Mouse (Mus musculus) neural tube, embryonic 15.5 days (tissue): ENCODE data around the gene Map4k2. TPM values are rescaled to one million over a fixed set of nuclear protein-coding genes. Genes with fewer than 3 reads are reported as not detected.

Experiments
- ATAC-seq: fragments of 200-750 bp; cut with Nextera tagmentation; 2 replicates; pipeline ENCODE4 v1.8.0; 2017; ENCODE audit warnings: mild to moderate bottlenecking, moderate TSS enrichment, moderate library complexity; ENCODE audit not compliant: low FRiP score
- H3K27ac ChIP-seq: fragments of 300-500 bp; sonication (generic); replicated peaks from 2 replicates; pipeline ENCODE4 v1.5.1; 2015; ENCODE audit warnings: mild to moderate bottlenecking, inconsistent platforms
- H3K27me3 ChIP-seq: fragments of 300-500 bp; sonication (generic); replicated peaks from 2 replicates; pipeline ENCODE4 v1.6.1; 2015; ENCODE audit warnings: inconsistent platforms
- H3K36me3 ChIP-seq: fragments of 300-500 bp; sonication (generic); 2 replicates; pipeline ENCODE4 v1.6.1; 2015; ENCODE audit warnings: inconsistent platforms
- H3K4me1 ChIP-seq: fragments of 300-500 bp; sonication (generic); 2 replicates; pipeline ENCODE4 v1.6.1; 2015; ENCODE audit warnings: inconsistent platforms
- H3K4me2 ChIP-seq: fragments of 300-500 bp; sonication (generic); 2 replicates; pipeline ENCODE4 v1.6.1; 2015; ENCODE audit warnings: inconsistent platforms, mild to moderate bottlenecking, moderate library complexity
- H3K4me3 ChIP-seq: fragments of 300-500 bp; sonication (generic); replicated peaks from 2 replicates; pipeline ENCODE4 v1.5.1; 2015; ENCODE audit warnings: mild to moderate bottlenecking, inconsistent platforms
- H3K9ac ChIP-seq: fragments of 300-500 bp; sonication (generic); replicated peaks from 2 replicates; pipeline ENCODE4 v1.6.1; 2015; ENCODE audit warnings: mild to moderate bottlenecking, inconsistent platforms
- H3K9me3 ChIP-seq: fragments of 300-500 bp; sonication (generic); replicated peaks from 2 replicates; pipeline ENCODE4 v1.6.1; 2016; ENCODE audit warnings: inconsistent platforms
- WGBS: fragments of 180-500 bp; shearing (Covaris S2); methylation state at CpG from one replicate; pipeline ENCODE4 v1.1.7; 2015; ENCODE audit warnings: mixed read lengths; 5-methylcytosine and 5-hydroxymethylcytosine counted together
- polyA plus RNA-seq: library from polyadenylated mRNA; unstranded; fragments of >200 nt; fragmentation: Nextera tagmentation; extraction: Ambion mirVana; gene quantifications from 2 replicates; pipeline ENCODE4 v1.2.1, GENCODE M21; 2015

Map4k2 gene
- polyA plus RNA-seq, 1 experiment from 2014 or later = 21.9 TPM

DNA sequence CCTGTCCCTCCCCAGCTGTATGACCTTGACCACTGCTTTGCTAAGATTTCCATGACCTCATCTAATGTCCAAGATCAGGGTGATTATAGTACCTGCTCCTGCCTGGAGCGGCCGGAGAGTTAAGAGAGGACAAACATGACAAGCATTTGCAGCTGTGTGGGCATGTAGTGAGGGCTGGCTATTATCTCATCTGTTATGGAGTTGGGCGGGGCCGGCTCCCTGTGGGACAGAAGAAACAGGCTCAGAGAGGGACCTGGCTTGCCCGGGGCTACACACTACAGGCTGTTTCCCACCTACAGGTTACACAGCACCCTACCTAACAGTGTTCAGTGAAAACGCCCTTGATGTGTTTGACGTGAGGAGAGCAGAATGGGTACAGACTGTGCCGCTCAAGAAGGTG is 19.6 kb upstream of the Map4k2 start:
- H3K4me2 ChIP-seq = no peak overlapping the region
- H3K27ac ChIP-seq = no peak overlapping the region
- no peaks in the 10 kb centered on the region for H3K9me3 ChIP-seq
- no peaks in the 10 kb centered on the region for H3K4me1 ChIP-seq
- peaks cover 10% of the 10 kb centered on the region; the same call in 1 of the 2 replicates for H3K36me3 ChIP-seq
- H3K4me3 ChIP-seq = no peak overlapping the region
- ATAC-seq = no peak
- 88% methylated on average over 8 of the region's 8 CpGs for WGBS
- H3K27me3 ChIP-seq = no peaks in the 10 kb centered on the region
- H3K9ac ChIP-seq = no peak overlapping the region

DNA sequence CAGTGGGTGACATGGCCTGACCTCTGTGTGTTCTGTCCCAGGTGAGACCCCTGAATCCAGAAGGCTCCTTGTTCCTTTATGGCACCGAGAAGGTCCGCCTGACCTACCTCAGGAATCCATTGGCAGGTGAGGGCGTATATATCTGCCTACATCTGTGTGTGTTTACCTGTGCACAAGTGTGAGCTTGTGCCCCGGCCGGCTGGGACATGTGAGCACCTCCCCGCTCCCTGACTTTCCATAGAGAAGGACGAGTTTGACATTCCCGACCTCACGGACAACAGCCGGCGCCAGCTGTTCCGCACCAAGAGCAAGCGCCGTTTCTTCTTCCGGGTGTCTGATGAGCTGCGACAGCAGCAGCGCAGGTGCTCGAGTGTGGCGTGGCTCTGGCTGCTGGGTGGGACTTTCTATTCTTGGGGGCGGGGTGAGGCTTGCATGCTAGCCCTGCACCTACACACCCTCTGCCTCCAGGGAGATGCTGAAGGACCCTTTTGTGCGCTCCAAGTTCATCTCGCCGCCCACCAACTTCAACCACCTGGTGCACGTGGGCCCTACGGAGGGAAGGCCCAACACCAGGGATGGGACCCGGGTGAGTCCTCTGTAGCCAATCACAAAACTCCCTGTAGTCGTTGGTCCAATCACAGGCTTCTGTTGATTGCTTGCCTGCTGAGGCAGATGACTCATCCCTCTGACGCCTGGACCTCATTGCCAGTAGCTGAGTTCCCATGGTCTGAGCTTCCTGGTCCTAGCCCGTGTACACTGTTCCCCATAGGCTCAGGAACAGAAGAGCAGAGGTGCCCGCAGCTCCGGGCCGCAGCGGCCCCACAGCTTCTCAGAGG is 18.9 kb upstream of the Map4k2 start:
- Histone ChIP-seq H3K36me3 (peaks cover 10% of the 10 kb centered on the region; the same call in 1 of the 2 replicates), H3K9ac (no peak overlapping the region), H3K4me1 (no peaks in the 10 kb centered on the region), H3K9me3 (no peaks in the 10 kb centered on the region), H3K27me3 (no peaks in the 10 kb centered on the region), H3K4me2 (no peak overlapping the region), H3K27ac (no peak overlapping the region), H3K4me3 (no peak overlapping the region)
- 90% methylated on average over 33 of the region's 33 CpGs for WGBS
- no peak for ATAC-seq

DNA sequence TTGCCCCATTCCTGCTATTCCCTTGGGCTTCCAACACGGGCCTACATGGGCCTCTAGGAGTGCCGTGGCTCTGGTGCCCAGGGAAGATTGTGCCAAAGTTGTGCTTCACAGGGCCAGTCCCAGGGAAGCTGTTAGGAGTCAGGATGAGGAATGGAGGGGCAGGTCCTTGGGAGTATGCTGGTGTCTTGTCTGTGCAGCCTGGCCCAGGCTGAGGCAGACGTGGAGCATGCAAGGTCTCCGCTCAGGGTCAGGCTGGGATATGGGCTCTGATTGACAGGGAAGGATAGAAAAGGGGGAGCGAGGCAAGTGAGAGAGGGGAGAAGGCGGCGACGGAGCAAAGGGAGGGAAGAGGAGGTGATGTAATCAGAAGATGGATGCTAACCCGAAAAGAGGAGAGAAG is 16.2 kb upstream of the Map4k2 start:
- Histone ChIP-seq H3K36me3 (no peaks in the 10 kb centered on the region), H3K27ac (no peak overlapping the region), H3K27me3 (no peaks in the 10 kb centered on the region), H3K4me3 (no peak overlapping the region), H3K4me1 (no peaks in the 10 kb centered on the region), H3K4me2 (no peak overlapping the region), H3K9ac (no peak overlapping the region), H3K9me3 (no peaks in the 10 kb centered on the region)
- 90% methylated on average over 9 of the region's 9 CpGs for WGBS
- no peak for ATAC-seq

DNA sequence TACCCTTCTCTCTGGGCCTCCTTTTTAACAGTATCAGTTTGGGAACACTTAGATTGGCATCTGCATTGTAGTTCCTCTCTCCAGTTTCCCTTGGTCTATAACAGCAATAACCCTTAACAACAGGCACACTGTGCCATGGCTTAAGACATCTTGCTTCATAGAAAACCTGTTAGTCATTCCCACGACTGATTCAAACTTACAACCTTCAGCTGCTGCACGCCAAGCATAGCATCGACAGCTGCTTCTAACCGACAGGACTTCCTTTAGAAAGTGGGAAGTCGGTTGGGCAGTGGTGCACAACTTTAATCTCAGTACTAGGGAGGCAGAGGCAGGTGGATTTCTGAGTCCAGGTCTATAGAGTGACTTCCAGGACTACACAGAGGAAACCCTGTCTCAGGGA is 9.8 kb upstream of the Map4k2 start:
- peaks cover 16% of the 10 kb centered on the region for H3K4me1 ChIP-seq
- no peaks in the 10 kb centered on the region for H3K27me3 ChIP-seq
- H3K4me3 ChIP-seq = no peak overlapping the region
- no peaks in the 10 kb centered on the region for H3K36me3 ChIP-seq
- WGBS = 67% methylated on average over 5 of the region's 5 CpGs
- no peak overlapping the region for H3K4me2 ChIP-seq
- H3K9ac ChIP-seq = no peak overlapping the region
- no peaks in the 10 kb centered on the region for H3K9me3 ChIP-seq
- no peak overlapping the region for H3K27ac ChIP-seq
- ATAC-seq = no peak

DNA sequence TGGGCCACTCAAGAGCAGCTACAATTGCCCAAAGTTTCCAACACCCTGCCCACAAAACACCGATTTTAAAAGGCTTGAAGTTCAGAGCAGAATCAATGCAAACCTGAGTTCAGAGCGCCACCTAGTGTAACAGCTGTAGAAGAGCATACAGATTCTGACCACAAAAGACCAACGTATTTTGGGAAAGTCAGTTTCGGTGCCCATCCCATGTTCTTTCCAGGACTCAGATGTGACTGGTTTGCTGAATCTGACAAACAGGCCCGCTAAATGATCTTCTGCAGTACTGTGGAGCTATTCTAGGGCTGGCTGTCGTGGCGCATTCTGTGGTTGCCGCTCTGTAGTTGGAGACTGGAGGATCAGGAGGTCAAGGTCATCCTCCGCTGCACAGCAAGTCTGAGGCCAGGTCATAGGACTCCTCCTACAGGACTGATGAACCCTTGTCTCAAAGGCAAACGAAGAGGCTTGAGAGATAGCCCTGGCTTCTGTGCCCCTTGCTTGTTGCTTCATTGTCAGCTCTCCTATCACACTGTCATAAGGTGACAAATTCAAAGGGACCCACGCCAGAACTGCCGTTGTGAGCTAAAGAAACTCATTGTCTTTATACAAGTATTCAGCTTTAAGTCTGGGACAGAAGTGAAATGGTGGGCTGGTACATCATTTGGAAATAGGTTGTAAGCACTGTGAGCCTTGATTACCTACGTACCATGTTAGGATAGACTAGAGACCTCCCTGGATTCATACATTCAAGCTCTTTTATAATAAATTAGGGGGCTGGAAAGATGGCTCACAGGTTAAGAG is 9.0 kb upstream of the Map4k2 start:
- Histone ChIP-seq H3K4me3 (no peak overlapping the region), H3K4me2 (peak overlapping the region; percentile 44), H3K4me1 (peaks cover 24% of the 10 kb centered on the region), H3K27ac (no peak overlapping the region), H3K9me3 (no peaks in the 10 kb centered on the region), H3K9ac (no peak overlapping the region), H3K27me3 (no peaks in the 10 kb centered on the region), H3K36me3 (peaks cover under 1% of the 10 kb centered on the region; the same call in 1 of the 2 replicates)
- no peak for ATAC-seq
- 20% methylated on average over 13 of the region's 13 CpGs for WGBS

DNA sequence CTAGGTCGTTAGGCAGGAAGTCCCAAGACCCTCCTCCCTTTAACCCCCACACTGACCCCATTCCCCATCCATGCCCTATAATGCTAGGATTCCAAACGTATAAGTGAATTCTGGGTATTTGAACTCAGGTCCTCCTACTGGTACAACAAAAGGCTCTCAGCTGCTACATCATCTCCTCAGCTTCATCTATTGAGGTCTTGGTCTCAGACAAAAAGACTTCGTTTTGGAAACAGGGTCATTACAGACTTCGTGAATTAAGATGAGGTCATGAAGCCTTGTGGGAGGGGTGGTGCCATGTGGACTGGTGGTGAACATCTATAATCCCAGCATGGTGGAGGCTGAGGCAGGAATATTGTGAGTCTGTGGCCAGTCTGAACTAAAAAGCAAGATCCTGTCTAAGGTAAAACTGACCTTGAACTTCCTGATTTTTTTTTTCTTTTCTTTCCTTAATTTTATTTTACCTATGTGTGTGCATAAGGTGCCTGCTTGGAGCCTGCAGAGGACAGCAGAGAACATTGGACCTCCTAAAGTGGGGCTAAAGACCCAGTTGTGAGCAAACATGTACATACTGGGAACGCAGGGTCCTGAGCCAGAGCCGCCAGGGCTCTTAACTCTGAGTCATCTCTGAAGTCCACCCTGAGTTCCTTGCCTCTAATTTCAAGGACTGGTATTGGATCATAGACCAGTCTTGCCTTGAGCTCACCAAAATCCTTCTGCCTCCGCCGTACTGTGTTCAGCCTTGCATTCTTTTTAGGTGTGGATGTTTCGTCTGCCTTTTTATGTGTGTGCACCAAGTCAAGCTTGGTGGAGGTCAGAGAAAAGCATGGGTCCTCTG is 7.0 kb upstream of the Map4k2 start:
- 72% methylated on average over 9 of the region's 9 CpGs for WGBS
- Histone ChIP-seq H3K36me3 (peaks cover 21% of the 10 kb centered on the region), H3K4me3 (peak overlapping the region; percentile 87), H3K4me1 (peaks cover 34% of the 10 kb centered on the region), H3K9ac (no peak overlapping the region; the same call in 1 of the 2 replicates), H3K27ac (peak overlapping the region; percentile 85), H3K4me2 (peak overlapping the region; percentile 88), H3K27me3 (no peaks in the 10 kb centered on the region), H3K9me3 (no peaks in the 10 kb centered on the region)
- ATAC-seq = 0 out of 2 replicates have a peak, but pooled peaks have one; percentile 2

DNA sequence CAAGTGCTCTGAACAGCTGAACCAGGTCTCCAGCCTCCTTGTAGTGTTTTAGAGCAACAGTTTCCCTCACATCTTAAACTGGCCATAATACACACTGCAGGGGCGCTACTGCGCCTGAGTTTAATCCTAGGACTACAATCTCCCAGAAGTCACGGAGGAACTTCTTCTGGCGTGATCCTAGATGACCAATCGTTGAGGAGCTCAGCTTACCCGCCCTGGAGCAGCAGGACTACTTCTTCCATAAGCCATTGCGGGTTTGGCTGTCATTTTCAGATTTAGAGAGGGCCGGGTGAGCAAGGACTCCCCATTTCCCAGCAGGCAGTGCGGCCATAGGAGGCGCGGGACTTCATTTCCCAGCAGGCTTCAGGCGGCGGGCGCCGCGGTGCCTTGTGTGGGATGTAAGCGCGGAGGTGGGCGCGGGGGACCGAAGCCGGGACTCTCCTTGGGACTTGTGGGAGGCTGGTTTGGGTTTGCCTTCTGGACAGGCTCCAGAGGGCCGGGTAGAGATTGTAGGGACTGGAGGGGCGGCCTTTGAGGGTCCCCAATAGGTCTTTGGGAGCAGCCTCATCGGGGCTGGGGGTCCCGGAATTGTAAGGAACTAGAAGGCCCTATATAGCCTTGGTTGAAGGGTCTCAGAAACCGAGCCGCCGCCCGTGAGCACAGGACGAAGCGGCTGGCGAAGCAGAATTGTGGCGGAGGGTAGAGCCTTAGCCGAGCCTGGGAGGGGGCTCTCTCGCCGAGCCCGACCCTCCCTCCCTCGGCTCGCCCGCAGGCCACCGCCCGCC is 6.1 kb upstream of the Map4k2 start, which contains the start of gene Men1:
Gene Men1 (plus strand): TSS at position 307 of the 785 bp plus-strand sequence.
- Histone ChIP-seq H3K9me3 (no peaks in the 10 kb centered on the region), H3K4me1 (peaks cover 36% of the 10 kb centered on the region), H3K9ac (peak within 1 kb of the TSS; percentile 86), H3K36me3 (peaks cover 30% of the 10 kb centered on the region), H3K27me3 (no peaks in the 10 kb centered on the region), H3K4me3 (peak within 1 kb of the TSS; percentile 87), H3K27ac (peak within 1 kb of the TSS; percentile 85), H3K4me2 (peak within 1 kb of the TSS; percentile 88)
- WGBS = under 1% methylated on average over 41 of the region's 43 CpGs
- ATAC-seq = peak; percentile 93

DNA sequence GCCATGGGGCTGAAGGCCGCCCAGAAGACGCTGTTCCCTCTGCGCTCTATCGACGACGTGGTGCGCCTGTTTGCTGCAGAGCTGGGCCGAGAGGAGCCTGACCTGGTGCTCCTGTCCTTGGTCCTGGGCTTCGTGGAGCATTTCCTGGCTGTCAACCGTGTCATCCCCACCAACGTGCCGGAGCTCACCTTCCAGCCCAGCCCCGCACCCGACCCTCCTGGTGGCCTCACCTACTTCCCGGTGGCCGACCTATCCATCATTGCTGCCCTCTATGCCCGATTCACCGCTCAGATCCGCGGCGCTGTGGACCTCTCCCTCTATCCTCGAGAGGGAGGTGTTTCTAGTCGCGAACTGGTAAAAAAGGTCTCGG is 5.5 kb upstream of the Map4k2 start:
- H3K4me2 ChIP-seq = peak overlapping the region; percentile 88
- peak overlapping the region; percentile 87 for H3K4me3 ChIP-seq
- H3K27ac ChIP-seq = peak overlapping the region; percentile 85
- peak overlapping the region; percentile 86 for H3K9ac ChIP-seq
- ATAC-seq = no peak
- H3K4me1 ChIP-seq = peaks cover 42% of the 10 kb centered on the region
- no peaks in the 10 kb centered on the region for H3K27me3 ChIP-seq
- no peaks in the 10 kb centered on the region for H3K9me3 ChIP-seq
- H3K36me3 ChIP-seq = peaks cover 36% of the 10 kb centered on the region
- WGBS = 0% methylated on average over 25 of the region's 25 CpGs

DNA sequence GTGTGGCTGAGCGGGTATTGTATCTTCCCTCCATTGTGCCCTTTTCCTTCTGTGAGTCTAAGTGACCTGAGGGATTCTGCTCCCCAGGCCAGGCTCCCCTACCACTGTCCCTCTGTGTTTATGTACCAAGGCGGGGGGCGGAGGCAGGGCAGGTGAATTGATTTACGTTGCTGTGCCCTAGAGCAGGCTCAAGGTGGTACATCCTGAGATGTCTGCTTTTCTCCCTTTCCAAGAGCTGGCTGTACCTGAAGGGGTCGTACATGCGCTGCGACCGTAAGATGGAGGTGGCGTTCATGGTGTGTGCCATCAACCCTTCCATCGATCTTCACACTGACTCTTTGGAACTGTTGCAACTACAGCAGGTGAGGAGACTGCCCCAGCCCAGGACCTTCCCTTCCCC is 4.0 kb upstream of the Map4k2 start:
- H3K27ac ChIP-seq = no peak overlapping the region
- no peak for ATAC-seq
- H3K4me2 ChIP-seq = peak overlapping the region; percentile 88
- no peaks in the 10 kb centered on the region for H3K9me3 ChIP-seq
- peaks cover 36% of the 10 kb centered on the region for H3K36me3 ChIP-seq
- no peaks in the 10 kb centered on the region for H3K27me3 ChIP-seq
- peak overlapping the region; percentile 86; the same call in 1 of the 2 replicates for H3K9ac ChIP-seq
- peak overlapping the region; percentile 87 for H3K4me3 ChIP-seq
- peaks cover 49% of the 10 kb centered on the region for H3K4me1 ChIP-seq
- 91% methylated on average over 10 of the region's 10 CpGs for WGBS

DNA sequence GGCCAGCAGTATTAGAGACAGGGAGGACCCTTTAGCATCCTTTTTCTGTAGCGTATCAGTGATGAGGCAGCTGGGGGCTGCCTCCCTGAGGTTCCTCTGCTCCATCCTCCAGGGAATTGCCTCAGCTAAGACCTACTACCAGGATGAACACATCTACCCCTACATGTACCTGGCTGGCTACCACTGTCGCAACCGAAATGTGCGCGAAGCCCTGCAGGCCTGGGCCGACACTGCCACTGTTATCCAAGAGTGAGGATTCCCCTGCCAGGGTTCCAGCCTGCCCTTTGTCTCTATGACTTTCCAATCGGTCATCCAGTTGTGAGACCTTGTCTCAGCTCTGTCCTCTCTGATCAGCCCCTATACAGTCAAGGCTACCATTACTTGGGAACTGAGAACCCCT is 2.8 kb upstream of the Map4k2 start:
- Histone ChIP-seq H3K4me1 (peaks cover 53% of the 10 kb centered on the region), H3K27me3 (no peaks in the 10 kb centered on the region), H3K9me3 (no peaks in the 10 kb centered on the region), H3K4me3 (no peak overlapping the region), H3K36me3 (peaks cover 42% of the 10 kb centered on the region), H3K27ac (no peak overlapping the region), H3K4me2 (no peak overlapping the region), H3K9ac (no peak overlapping the region; the same call in 1 of the 2 replicates)
- ATAC-seq = no peak
- 94% methylated on average over 7 of the region's 7 CpGs for WGBS
